Mouse (Mus musculus) retina, adult 2 months (tissue): ENCODE measurements at regions not wholly inside any gene's neighbourhood (a gene's known extent, or its start where the extent isn't known, plus 50 kb on each side); places are given as distances from the start of the nearest gene placed in this dataset.

ENCODE experiments used
- DNase-seq: peaks from one replicate; pipeline ENCODE4 v3.0.0-alpha.2; 2012; ENCODE audit warnings: low read depth, low spot score

GRCm38 (mm10) chr19:35263101-35263500, 340.9 kb downstream of the Kif20b start:
- no peak for DNase-seq

- DNase-seq = no peak
Observed at GRCm38 (mm10) chr19:35278395-35278794, 356.2 kb downstream of the Kif20b start.

GRCm38 (mm10) chr19:35282775-35283447, 360.8 kb downstream of the Kif20b start:
- DNase-seq = no peak

GRCm38 (mm10) chr19:35298846-35299245, 376.7 kb downstream of the Kif20b start:
- DNase-seq = no peak

- no peak for DNase-seq
Observed at GRCm38 (mm10) chr19:35302723-35303270, 380.6 kb downstream of the Kif20b start.
